Mouse (Mus musculus) ovary, postnatal 36 days (tissue): Measurements from ENCODE around the gene Cyth3.

Experiments
- DNase-seq: peaks from one replicate; pipeline ENCODE4 v3.0.0; 2022; ENCODE audit warnings: low spot score, mixed read lengths

Gene Cyth3

GRCm38 (mm10) chr5:143616116-143616515 lies 6.1 kb upstream of the Cyth3 start:
- DNase-seq, result no peak

- DNase-seq, result no peak
These were observed 5.5 kb upstream of the Cyth3 start for GRCm38 (mm10) chr5:143616657-143617329.

GRCm38 (mm10) chr5:143617487-143618209 lies 4.6 kb upstream of the Cyth3 start:
- DNase-seq, result no peak

- DNase-seq, result no peak
These were observed 3.7 kb upstream of the Cyth3 start for GRCm38 (mm10) chr5:143618585-143618984.

DNA sequence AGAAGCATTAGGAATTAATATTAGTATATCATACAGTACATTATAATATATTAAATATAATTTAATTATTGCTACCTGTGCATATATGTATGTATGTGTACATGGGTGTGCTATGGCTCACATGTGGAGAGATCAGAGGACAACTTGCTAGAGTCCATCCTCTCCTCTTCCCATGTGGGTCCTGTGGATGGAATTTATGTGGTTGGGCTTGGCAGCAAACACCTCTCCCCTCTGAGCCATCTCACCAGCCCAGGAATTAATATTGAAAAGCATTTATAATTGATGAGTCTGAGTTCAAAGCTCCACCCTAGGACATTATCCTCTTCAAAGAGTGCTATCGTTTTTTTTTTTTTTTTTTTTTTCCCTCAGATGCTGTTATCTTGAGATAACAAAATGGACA lies 2.1 kb upstream of the Cyth3 start:
- no peak for DNase-seq

DNA sequence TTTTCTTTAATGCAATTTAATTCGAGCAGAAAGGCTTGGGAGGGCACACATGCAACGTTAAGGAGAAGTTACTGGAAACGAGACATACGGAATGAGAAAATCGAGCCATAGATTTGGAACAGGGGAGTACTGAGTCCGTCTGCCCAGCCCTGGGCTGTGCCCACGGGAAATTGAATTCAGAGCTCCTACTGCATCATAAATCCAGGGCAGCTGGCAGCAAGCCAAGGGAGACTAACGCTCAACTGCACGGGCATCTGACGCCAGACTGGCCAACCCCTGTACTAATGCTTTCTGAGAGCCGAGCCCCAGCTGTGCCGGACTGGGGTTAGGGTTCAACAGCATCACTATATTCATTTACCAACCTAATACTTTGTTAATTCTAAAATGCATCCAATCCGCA lies 1.3 kb upstream of the Cyth3 start:
- DNase-seq, result peak; percentile 53

GRCm38 (mm10) chr5:143622623-143623150 lies 440 bp downstream of the Cyth3 start:
- DNase-seq, result no peak

DNA sequence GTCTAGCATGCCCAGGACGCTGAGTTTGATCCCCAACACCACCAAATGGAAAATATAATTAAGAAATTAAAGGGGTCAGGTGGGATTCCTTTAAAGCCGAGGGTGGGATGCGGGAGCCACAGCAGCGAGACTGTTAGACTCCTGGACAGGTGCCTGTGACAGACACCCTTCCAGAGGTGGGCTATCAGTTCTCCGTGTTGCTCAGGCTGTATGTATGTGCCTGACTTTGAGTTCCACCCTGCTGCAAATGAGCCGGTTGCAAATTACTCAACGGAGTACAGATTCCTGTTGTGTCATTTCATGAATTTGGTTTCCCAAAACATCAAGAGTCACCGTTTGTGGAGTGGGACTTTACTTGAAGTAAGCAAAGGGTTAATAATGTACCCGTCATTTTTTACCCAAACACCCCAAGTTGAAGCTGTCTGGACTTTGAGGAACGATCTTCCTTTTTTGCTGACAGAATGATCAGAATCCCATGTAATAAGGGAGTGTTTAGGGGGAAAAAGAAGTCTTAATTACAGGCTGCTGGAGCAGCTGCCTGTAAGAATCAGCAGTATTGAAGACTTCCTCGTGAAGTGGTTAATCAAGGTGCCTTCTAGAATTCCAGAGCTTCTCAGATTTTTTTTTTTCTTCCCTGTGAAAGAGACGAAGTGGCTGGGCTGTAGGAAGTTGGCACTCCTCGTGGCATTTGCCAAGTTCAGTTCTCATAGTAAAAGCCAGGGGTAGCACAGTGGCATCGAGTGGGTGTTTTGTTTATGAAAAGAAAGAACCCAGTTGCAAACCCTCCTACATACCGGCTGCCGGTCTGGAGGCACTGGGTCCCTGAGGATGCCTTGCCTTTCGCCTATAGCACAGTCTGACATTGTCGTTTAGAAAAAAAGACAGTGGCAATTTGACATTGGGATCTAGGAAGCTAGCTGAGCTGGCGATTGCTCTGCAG lies 1.4 kb downstream of the Cyth3 start:
- DNase-seq, result no peak

DNA sequence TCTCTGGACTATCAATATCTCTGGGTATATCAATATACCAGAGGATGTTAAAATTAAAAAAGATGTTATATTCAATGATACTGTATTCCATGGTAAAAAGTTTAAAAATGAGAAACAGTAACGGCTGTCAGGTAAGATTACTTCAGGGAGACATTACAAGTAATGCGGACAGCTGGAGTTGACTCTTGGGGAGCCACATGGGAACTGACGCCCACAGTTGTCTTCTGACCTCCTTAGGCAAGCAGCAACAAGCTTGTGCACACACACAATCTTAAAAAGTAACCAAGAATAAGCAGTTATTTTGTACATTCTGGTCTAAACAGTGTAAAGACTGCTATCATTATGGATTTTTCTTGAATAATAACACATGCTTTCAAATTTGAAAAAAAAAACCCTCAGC lies 2.2 kb downstream of the Cyth3 start:
- no peak for DNase-seq

DNA sequence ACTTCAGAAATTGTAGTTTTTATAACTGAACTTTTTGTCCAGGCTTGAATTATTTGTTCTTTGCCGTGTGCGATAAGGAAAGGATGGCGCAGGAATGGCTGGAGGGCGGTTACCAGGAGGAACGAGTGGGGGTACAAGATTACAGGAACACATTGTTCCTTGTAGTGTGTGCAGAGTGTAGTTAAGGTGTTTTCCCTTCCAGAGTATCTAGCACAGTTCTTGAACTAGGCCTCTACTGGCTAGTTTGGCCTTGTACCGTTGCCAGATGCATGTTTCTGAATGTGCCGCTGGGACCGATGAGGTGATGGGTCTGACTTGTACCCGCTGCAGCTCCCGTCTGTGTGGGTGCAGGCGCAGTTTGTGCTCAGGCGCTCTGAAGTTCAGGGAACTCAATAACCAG lies 3.2 kb downstream of the Cyth3 start:
- peak; percentile 30 for DNase-seq

GRCm38 (mm10) chr5:143625940-143626588 lies 3.8 kb downstream of the Cyth3 start:
- no peak for DNase-seq

DNA sequence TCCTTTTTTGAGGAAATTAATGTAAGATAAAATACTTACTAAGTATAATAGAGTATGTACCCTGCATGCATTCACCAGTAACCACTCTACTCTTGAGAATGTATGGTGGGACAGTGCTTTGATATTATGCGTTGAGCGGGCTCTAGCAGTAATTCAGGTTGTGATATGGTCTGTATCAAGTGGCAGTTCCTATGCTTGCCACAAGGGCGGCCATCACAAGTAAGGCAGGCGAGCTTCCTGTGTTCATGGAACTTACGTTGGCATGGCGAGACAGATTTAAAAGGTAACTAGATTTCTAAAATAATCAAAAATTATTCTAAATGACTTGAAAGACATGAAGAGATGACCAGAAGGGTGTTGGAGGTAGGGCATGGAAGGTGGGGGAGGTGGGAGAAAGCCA lies 5.3 kb downstream of the Cyth3 start:
- DNase-seq, result no peak

- DNase-seq, result no peak
These were observed 5.7 kb downstream of the Cyth3 start for GRCm38 (mm10) chr5:143627926-143628325.

DNA sequence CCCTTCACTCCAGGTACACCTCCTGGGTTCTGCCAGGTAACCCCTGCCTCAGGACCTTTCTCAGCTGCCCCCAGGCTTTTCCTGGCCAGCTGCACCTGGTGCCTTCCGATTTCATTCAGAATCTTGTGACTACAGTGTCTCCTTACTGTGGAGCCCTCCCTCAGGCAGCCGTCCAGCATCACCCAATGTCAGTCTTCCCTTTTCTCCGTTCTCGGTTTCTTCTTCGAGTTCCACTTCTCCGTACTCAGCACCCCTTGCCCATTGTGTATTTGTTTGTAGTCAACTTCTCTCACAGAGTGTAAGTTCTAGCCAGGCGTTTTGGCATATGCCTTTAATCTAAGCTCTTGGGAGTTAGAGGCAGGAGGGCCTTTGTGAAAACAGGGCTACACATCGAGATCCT lies 7.4 kb downstream of the Cyth3 start:
- no peak for DNase-seq

DNA sequence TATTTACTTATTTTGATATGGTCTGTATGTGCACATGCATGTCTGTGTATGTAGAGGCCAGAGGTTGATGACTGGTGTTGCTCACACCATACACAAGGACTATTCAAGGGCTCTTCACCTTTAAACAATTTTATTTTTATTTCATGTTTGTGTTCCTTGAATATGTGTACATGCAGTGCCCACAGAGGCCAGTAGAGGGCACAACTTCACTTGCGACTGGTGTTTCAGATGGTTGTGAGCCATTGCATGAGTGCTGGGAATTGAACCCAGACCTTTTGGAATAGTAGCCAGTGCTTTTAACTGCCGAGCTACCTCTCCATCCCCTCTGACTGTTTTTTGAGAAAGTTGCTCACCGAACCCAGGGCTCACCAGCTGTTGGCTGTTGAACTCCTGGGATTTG lies 8.0 kb downstream of the Cyth3 start:
- no peak for DNase-seq

DNA sequence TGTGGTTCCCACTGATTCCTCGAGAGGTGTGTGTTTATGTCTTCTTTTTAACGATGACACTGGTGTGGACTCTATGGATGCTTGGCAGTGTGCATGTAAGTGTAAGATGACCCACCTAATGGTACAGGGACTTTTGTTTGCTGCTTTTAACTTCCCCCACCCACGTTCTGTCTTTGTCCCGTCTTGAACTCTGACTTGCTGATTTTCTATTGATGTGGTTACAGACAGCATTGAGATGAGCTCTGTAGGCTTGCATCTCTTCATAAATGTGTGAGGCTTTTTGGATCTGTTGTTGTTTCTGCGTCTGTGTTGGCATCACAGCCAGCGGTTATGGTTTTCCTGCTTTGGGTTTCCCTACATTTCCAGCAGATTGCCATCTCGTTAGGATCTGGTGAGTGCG lies 8.5 kb downstream of the Cyth3 start:
- no peak for DNase-seq

DNA sequence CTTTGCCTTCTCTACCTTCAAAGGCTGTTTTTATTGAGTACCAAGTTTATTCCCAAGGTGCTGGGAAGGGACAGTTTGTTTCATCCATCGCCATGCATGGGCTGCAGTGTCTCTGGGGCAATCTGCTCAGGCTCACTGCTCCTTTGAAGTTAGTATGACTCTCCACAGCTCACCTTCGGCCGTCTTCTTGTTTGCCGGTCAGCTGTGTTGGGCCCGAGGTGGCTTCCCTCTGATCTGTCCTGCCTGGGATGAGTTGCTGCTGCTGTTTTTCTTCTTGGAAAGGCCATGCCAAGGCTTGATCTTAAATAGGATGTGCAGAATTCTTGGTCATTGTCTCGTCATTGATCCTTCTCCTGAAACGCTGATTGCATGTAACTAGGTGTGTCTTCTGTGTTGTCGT lies 9.3 kb downstream of the Cyth3 start:
- no peak for DNase-seq

- no peak for DNase-seq
These were observed 10.7 kb downstream of the Cyth3 start for GRCm38 (mm10) chr5:143632674-143633557.

- no peak for DNase-seq
These were observed 11.3 kb downstream of the Cyth3 start for GRCm38 (mm10) chr5:143633558-143633871.

DNA sequence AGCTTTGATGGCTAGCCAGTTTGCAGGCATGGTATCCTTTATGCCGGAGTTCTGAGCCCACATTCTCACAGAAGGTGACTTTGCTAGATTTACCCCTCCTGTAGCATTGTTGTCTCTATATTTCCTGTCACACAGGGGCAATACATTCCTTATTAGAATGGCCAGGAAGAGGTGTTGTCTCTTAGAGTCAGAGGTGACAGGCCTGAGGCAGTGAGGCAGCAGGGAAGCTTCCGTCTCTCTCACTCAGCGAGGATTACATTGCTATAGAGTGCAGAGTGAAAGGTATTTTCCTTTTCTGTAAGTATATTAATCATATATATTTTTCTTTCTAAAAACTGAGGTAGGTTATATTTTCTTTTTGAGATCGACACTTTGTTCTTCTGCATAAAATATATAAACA lies 11.6 kb downstream of the Cyth3 start:
- DNase-seq, result no peak

- DNase-seq, result no peak
These were observed 12.4 kb downstream of the Cyth3 start for GRCm38 (mm10) chr5:143634550-143635112.
